Mouse (Mus musculus) granulocyte monocyte progenitor cell, adult 5-6 weeks (primary cell): ENCODE results near the gene Gipc1. TPM values are rescaled to one million over a fixed set of nuclear protein-coding genes. Genes with fewer than 3 reads are reported as not detected.
A peak's percentile ranks its signal among the peaks of the same experiment; 100 is the strongest.

ENCODE experiments used
- ATAC-seq: replicated peaks from 2 replicates; pipeline ENCODE4 v1.8.0; 2016; ENCODE audit warnings: mild to moderate bottlenecking, moderate TSS enrichment, inconsistent platforms; ENCODE audit not compliant: poor library complexity, severe bottlenecking
- total RNA-seq, 2 experiments: library from RNA; stranded (forward) in 1 of 2; stranded (reverse) in 1 of 2; fragments of 200-712, 200-1000 nt in 1 of 2; fragments of >200 nt in 1 of 2; fragmentation: Nextera tagmentation in 1 of 2; gene quantifications; 2 replicates each; pipeline ENCODE4 v1.2.3; 2014 to 2017

Gene Gipc1
- 26.7 and 35.0 TPM in 2 replicates for total RNA-seq (2014; fragmentation: Nextera tagmentation)
- total RNA-seq (2017) = 19.0 and 19.3 TPM in 2 replicates

DNA sequence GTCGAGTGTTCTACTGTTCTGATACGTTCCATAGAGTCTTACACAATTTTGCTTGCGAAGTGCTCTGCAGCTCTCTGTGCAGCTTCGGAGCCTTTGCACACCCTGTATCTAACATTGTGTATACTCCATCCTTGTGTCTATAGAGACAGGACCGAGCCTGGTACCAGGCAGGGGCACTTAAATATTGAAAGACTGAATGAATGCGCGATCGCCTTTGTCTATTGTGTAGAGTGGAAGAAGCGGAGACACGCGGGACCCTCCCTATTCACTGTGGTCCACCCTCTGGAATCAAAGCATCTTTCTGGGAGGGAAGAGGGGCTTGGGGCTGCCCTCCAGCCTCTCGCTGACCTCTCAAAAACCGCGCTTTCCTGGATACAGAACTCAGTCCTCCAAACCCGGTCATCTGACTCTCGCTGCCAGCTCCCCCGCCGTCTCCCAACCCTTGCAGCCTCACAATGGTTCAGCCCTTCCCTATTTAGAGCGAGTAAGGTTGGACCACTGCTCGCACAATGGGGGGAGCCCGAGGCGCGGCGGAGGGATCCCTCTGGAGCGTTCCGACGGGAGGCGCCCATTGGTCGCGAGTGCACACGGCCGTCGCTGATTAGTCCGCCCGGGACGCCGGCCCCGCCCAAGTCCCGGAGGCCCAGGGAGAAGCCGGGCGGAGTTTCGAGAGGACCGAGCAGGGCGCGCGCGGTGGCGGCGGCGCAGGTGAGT is at the start of gene Gipc1:
Gipc1 (plus strand) TSS at position 648 of the 714 bp plus-strand sequence.
- peak; percentile 95 for ATAC-seq

DNA sequence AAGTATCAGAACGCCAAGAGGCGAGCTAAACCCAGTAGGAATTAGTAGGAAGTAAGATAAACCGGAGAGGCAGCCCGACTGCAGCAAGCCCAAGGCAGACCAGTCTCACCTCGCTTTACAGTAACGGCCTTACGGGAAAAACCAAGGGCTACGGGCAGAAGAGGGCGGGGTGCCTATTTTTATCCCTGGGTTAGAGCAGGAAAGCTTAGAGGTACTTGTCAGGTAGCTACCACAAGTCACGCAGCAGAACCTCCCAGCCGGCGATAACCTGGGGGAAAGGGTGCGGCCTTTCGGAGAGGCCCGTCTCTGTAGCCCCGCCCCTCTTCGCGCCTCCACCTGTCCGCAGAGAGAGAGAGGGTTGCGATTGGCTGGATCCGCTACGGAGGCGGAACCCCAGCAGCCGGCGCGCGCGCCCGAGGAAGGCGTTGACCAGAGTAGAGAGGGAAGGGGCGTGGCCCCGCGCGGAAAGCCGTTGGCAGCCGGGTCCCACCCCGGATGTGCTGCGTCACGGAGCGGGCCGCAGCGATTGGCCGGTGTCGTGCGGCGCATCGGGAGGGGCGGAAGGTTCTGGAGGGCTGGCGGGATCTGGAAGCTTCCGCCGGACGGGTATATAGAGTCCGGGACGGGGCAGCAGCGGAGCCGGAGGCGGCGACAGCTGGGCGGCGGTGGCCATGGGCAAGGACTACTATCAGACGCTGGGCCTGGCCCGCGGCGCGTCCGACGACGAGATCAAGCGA is 44.6 kb upstream of the Gipc1 start, which contains the start of the genes Tecr and Dnajb1:
Tecr (minus strand) TSS at position 311 of the 737 bp plus-strand sequence.
Dnajb1 (plus strand) TSS at position 533 of the 737 bp plus-strand sequence.
- ATAC-seq = peak; percentile 79

DNA sequence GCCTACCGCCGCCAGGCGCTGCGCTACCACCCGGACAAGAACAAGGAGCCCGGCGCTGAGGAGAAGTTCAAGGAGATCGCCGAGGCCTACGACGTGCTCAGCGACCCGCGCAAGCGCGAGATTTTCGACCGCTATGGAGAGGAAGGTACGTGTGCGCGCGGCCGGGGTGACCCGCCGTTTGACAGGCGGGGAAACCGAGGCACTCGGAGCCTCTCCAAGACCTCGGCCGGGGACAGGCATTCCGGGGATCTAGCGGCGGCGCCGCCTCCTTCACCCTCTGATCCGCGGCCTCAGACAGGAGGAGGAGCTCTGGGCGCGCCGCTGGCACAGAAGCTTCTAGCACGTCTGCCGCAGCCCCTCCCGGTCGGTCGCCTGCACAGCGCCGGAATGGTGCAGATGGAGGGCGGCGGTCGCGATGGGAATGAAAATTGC is 44.1 kb upstream of the Gipc1 start:
- ATAC-seq = peak; percentile 47

DNA sequence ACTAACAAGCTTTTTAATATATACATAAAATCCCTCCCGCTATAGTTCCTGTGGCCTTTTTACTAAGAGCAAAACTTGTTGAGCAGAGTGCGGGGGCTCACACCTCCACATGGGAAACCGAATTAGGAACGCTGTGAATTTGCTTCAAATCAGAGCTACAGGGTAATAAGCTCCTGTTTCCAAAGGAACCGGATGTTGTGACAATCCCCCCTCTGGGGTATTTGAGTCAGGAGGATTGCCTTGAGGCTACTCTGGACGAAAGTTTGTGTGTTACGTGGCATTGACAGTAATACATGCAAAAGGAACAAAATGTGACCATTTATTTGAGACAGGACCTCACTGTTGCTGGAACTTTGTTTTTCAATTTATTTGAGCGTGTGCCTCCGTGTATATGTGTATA is 43.4 kb upstream of the Gipc1 start:
- no peak for ATAC-seq

DNA sequence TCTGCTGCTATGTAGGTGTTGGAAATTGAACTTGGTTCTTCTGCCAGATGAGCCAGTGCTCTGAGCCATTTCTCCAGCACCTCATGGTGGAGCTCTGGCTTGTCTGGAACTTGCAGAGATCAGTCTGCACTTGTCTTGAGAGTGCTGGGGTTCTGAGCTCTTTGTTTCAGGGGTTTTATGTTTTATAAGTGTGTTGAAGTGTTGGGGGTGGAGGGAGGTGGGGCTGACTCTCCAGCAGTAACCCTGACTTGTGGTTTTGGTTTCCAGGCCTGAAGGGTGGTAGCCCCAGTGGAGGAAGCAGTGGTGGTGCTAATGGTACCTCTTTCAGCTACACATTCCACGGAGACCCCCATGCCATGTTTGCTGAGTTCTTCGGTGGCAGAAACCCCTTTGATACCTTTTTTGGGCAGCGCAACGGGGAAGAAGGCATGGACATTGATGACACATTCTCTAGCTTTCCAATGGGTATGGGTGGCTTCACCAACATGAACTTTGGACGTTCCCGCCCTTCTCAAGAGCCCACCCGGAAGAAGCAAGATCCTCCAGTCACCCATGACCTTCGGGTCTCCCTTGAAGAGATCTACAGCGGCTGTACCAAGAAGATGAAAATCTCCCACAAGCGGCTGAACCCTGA is 42.8 kb upstream of the Gipc1 start:
- no peak for ATAC-seq

DNA sequence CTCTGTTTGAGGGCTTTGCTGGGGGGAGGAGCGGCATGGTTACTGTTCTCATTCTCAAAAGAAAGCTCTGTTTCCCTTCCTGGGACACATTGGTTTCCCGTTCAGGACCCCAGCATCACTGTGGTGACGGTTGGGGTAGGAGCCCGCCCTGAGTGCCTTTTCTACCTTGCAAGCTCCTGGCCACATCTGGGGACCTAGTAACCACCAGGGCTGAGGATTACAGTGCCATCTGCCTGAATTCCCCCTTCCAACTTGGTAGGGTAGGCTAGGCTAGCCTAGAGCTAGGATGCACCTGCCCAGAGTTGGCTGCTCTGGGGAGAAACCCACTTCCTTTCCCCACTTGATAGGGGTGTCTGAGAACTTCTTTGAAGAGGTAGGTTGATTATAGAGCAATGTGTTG is 40.6 kb upstream of the Gipc1 start:
- ATAC-seq = no peak

DNA sequence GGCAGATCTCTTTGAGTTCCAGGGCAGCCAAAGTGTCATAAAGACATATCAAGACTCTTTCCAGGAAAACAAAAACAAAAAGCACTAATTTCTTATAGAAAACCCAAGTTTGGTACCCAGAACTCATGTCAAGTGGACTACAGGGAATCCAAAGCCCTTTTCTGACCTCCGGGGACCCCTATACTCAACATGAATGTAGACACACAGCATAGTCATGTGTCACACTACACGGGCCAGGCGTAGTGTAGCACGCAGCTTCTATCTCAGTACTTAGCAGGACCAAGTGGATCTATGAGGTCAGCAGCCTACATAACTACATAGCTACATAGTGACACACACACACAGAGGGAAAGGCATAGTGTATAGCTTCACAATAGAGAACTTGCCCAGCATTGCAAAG is 38.8 kb upstream of the Gipc1 start:
- ATAC-seq = no peak

DNA sequence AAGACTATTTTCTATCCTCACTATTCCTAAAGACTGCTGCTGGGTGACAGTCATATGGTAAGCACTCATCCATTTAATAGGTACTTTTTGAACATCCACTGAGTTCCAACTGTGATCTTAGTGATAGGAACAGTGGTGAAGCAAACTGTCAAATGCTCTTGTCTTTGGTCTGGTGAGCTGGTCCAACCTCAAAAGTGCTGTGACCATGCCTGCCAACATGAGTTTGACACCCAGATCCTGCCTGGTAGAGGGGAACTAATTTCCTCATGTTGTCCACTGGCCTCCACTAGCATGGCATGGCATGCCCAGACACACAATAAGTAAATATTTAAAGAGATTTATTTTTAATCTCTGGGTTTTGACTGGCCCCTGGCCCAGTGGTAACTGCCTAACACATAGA is 35.9 kb upstream of the Gipc1 start:
- ATAC-seq = no peak

DNA sequence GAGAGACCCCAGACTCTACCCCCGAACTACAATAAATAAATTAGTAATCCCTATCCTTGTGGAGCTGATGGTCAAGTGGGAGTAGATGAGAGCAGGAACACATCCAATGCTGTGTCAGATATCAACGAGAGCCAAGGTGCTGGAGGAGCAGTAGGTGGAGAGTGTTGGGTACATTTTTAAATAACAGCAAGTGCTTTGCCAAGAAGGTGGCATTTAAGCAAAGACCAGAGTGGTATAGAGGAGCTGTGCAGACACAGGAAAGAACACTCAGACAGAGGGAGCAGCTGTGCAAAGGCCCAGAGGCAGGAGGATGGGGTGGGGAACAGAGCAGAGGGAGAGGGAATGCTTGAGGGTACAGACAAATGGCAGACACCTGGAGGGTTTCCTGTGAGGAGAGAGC is 35.4 kb upstream of the Gipc1 start:
- ATAC-seq = no peak

DNA sequence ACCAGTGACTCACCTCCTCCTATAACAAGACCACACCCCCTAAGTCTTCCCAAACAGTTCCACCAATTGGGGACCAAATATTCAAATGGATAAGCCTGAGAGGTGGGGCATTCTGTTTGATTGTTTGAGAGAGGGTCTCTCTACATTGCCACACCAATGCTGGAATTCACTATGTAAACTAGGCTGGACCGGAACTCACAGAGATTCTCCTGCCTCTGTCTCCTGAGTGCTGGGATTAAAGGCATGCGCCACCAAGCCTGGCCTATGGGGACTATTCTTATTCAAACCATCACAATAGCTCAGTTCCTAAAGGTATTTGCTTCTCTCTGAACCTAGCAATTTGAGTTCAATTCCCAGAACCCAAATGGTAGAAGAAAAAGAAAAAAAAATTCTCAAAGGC is 33.9 kb upstream of the Gipc1 start:
- no peak for ATAC-seq

DNA sequence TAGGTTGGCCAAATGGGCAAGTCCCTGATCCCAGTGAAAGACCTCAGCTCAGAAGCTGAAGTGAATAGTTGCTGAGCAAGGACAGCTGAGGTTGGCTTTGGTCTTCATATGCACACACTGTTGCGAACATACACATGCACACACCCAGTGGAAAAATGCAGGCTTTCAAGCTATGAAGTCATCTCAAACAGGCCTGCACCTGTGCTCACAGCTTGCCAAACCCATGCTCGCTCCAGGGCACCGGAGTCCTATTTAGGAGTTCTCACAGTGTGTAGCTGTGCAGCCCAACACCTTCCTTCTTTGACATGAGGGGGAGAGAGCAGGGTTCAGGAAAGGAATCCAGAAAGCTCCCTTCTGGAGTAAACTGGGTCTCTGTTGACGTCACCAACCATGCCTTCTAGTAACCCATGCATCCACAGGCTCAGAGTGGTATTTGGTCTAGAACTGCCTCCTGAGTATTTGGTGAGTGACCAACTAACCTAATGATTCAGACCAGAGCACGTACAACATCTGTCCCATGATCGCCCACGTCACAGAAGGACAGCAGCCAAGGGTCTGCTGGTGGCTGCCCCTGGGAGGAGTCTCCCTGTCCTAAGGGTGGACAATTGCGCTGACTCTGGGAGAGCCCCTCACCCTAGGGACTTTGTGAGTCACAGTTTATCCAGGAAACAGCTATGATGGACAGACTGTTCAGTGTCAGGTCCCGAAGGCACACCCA is 32.8 kb upstream of the Gipc1 start:
- ATAC-seq = no peak

DNA sequence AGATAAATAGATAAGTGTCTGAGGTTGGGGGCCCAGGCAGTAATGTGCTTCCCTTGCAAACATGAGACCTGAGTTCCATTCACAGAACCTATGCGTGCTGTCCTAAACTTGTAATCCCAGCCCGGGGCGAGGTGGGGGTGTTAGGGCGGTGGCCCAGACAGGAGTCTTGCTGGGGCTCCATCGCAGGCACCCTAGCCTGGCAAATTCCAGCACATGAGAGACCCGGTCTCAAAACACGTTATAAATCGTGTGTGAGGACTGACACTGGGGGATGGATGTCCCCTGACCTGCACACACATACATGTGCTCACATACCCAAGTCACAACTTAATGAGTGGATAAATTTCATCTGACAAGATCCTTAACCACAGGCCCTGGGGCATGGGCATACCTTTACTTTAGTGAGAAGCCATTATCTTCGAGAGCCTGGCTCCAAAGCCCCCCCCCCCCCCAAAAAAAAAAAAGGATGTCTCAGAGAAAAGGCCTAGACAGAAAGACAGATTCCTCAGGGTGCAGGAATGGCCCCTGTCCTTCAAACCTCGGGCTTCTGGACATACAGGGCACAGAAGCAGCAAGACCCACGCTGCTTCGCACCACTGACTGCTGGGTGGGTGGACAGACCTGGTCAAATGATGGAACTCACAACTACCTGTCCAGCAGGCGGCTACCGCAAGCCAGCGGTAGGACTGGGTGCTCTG is 30.6 kb upstream of the Gipc1 start:
- no peak for ATAC-seq

DNA sequence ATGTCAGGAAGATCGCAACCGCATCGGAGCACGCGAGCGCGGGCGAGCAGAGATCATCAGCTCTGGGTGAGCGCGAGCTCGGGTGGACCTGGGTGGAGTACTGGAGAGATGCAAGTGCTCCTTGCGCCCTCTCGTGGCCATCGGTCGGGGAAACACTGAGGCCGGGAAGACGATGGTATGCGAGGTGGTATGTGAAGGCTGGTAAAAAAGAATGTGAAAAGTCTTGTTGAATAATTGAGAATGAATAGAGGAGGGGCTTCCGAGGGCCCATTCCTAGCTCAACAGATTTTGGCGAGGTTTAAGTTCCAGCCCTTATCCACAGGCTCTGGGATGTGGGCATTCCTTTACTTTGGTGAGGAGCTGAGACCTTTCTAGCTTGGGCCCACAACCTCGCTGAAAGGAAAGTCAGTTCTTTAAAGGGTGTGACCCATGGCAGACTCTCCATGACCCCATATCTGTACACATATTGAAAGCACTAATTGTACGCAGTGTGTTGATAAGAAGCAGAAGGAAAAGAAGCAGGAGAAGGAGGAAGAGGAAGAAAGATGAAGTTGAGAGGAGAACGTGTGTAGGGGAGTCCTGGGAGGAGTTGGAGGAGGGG is 30.0 kb upstream of the Gipc1 start:
- peak; percentile 89 for ATAC-seq

DNA sequence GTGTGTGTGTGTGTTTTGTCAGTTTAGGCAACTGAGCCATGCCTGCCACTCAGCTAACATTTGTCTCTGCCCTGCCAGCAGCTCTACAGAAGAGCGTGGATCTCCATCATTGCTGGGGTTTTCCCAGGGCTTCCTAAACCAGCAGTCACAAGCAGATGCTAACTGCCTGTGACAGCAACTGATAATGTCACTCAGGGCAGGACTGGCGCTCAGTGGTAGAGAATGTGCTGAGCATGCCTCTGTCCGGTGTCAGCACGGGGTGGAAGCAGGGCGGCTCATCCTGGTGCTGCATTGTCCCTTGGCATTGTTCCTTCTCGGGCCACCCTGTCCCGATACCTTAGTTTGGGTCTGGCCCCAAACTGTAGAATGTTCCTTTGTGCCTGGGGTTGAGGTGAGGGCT is 28.9 kb upstream of the Gipc1 start:
- no peak for ATAC-seq

DNA sequence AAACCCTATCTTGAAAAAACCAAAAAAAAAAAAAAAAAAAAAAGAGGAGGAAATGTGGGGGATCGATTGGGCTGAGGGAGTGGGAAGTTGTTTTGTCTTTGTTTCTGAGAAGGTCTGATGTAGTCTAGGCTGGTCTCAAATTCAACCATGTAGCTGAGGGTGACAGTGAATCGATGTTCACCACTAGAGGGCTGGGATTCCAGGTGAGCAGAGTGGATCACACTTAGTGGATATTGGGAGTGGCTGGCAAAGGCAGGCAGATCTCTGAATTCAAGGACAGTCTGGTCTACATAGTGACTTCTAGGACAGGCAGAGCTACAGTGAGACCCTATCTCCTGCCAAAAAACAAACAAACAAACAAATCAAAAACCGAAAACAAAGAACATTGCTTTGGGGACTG is 27.7 kb upstream of the Gipc1 start:
- ATAC-seq = 0 out of 2 replicates have a peak, but pooled peaks have one; percentile 31

DNA sequence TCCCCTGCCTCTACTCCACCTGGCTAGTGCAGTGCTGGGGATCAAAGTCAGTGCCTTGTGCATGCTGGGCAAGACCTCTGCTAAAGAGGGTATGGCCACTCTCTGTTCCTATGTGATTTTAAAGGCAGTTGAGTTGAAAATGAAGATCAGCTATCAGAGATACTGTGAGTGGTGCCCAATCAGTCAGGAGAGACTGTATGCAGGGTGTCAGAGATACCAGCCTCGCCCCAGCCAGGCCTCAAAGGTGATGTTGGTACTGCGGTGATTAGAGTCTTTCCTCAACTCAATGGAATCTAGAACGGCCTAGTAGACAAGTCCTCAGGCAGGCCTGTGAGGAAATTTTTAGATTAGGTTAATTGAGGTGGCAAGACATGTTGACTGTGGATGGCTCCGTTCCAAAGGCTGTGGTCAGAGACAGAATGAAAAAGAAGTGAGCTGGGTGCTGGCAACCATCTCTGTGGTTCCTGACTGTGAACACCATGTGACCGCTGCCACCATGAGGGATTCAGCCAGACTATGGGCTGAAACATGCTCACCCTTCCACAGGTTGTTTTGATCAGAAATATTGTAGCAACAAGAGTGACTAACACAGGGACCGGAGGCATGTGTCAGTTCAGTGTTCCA is 26.7 kb upstream of the Gipc1 start:
- no peak for ATAC-seq

DNA sequence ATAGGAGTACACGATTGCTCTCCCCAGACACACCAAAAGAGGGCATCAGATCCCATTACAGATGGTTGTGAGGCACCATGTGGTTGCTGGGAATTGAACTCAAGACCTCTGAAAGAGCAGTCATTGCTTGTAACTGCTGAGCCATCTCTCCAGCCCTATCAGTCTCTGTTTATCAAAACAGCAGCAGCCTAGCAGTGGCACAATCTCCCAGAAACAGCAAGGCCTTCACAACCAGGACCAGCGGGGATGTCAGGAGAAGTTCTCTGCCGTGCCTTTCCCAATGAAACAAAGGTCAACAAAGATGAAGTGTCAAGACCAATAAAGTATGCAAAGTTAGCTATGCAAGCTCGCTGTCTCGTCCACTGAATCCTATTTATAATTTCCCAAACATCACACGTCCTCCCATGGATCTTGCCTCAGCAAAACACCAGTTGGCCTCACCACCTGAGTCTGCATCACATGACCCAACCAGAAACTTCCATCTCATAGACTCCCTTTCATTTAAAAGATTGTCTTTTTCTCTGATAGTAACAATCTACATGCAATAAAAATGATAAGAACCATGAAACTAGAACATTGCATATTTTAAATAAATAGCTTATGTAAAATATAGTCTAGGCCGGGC is 20.3 kb upstream of the Gipc1 start:
- ATAC-seq = no peak

DNA sequence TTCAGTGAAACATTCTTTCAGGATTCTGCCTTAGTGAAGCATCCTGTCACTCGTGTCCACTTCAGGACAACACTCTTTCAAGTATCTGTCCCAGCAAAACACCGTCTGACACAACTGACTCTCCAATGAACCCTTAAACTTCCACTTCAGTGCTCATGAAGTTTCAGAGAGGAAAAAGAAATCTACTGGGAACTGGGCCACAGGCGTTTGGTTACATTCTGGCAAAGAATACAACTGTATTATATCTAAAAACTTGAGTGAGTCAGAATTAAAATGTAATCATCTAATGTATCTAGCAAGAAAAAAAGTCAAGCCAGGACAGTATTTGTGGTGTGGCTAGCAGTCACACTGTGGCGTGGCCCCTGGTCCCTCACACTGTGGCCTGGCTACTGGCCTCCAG is 13.6 kb upstream of the Gipc1 start:
- ATAC-seq = no peak

DNA sequence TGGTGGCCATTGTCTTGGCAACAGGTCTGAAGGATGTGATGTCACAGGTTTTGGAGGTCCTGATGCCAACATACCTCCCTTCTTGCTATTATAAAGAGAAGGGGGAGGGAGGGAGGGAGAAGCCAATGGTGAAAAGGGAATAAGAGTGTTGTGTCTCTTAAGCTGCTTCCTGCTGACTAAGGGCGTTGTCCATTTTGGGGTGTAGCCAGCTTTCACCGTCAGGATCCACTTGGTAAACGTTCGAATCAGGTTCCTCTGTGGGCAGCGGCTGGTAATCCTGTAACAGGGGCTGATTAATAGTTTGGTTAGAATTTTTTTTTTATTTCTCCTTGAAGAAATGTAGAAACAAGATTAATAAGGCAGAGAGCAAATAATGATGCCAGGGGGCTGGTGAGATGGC is 12.8 kb upstream of the Gipc1 start:
- ATAC-seq = no peak
